Mouse (Mus musculus): ENCODE results near the gene Trub1. TPM values are rescaled to one million over a fixed set of nuclear protein-coding genes. Genes with fewer than 3 reads are reported as not detected.

The Trub1 gene
- total RNA-seq, 4 experiments from 2014 or later, result 18.4 to 23.6 (median 19.3) TPM

- DNase-seq (ENCODE audit: low spot score in 2 of 2), result no peak
Measured at GRCm38 (mm10) chr19:57491030-57491429, 38.3 kb downstream of the Trub1 start.

DNA sequence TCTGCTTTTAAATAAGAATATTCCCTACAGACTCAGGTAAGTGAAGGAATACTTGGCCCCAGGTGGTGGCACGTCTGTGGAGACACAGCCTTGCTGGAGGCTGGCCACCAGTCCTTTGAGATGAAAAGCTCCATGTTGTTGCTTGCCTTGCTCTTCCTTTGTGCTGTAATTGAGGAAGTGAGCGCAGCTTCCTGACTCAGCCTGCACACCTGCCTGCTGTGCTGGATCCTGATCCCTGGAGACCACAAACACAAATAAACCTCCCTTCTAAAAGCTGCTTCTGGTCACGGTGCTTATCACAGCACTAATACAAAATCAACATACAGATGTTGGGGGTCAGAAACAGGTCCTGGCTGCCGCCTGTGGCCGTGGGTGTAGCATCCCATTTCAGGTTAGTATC, 41.3 kb downstream of the Trub1 start:
- no peak for DNase-seq (ENCODE audit: low spot score in 2 of 2)

DNA sequence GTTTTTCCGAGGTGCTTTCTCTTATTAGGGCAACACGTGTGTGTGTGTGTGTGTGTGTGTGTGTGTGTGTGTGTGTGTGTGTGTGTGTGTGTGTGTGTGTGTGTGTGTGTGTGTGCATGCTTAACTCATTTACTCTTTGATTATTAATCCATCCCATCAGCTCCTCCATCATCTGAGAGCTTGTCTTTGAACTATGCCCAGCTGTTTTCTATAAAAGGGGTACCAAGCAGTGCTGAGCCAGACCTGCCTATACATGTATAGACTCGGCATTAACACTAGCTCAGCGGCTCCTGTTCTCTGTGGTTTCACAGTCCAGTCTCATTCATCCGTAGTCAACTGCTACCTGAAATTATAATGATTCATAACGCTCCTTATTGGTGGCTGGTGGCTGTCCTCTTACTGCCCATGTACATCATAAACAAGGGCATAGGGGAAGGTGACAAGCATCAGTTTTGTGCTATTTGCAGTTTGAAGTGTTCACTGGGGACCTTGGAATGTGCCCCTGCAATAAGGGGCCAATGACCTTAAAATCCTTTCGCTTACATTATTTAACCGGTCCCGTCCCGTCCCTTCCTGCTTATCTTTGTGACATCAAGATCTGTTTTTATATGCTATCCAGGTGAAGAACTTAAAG, 45.5 kb downstream of the Trub1 start:
- DNase-seq (ENCODE audit: low spot score in 2 of 2), result no peak

DNA sequence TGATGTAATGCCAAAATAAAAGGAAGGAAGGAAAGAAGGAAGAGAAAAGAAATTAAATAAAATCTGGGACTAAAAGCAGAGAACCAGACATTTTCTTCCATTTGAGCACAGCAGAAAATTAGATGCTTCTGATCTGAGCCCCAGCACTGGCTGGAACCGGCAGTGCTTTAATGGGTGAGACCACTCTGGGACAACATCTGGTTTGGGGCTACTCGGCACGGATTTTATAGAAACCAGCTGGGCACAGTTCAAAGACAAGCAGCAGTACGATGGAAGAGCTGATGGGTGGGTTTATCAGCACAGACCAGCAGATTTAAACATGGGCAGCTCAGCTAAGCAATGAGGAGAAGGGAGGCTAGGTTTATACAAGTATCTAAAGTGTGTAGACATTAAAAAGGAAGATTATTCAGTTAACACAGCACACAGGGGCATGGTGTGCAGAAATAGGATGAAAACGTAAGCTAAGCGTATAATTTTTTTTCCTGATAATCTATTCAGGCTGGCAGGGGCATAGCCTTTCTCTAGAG, 46.2 kb downstream of the Trub1 start:
- no peak for DNase-seq (ENCODE audit: low spot score in 2 of 2)

GRCm38 (mm10) chr19:57500254-57500653, 47.5 kb downstream of the Trub1 start:
- no peak for DNase-seq (ENCODE audit: low spot score in 2 of 2)

DNA sequence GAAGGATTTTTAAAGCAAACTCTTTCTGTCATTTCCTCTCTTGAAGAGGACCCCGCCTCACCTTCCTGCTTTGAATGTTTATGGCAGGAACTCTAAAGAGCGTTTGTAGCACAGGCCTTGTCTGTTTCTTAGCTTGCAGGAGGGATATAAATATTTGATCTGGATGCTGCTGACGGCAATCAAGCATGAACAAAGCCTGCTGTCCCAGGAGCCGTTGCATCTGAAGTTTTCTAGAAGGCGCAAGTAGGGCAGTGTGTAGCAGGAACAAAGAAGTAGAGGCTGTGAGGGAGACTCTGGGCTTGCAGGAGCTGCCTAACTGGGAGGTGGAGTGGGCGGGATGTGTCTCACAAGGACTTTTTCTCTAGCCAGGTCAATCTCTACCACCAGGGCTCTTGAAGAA, 50.4 kb downstream of the Trub1 start:
- no peak for DNase-seq (ENCODE audit: low spot score in 2 of 2)

DNA sequence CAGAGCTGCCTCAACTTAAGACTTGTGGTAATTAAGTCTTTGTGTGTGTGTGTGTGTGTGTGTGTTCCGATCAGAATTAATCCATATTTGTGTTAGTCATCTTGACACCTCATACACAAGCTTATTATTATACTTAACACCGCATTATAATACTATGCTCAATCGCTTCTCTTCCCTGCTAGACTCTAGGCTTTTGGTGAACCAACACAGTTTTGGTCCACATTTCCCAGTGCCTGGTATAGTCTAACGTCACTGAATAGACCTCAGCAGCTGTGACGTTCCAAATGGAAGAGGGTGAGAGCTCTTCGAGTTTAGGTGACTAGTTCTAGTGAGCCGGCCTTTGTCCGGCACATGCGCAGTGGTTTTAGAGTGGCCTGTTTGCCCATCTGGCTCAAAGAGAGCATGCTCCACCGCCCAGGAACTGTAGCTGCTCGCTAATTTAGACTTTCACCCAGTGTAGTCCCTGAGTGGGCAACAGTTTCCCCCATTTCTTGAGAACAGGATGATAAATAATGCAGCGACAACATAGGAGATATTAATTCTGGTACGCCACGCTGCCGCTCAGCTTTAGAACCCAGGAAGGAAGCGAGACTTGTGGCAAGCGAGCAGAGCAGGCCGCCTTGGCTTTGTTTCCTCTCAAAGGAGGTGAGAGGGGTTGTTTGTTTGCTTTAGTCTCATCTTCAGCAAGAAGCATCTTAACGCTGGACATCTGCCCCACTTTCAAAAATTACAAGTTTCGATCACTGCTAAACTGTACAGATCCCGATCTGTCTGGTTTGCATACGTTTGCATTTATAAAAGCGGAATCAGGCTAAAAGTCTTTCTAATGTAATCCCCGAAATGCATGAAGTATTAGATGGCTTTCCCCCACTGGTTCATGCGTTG, 52.6 kb downstream of the Trub1 start:
- DNase-seq (ENCODE audit: low spot score in 2 of 2), result no peak

DNA sequence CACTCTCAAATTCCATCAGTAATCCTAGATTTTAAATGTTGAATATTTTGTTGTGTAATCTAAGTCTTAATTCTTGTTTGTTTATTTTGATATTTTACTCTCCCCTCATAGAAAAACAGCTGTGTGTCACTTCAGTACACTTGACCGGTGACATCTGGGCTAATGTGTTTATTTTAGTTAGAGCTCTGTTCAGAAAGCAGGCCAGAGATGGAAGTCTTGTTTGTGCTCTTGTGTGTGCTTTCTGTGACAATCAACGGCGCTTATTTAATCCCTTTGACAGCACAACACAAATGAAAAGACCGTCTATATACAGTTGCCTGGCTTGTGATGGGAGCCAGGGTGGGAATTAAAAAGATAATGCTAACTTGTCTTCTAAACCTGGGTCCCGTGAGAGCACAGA, 53.9 kb downstream of the Trub1 start:
- no peak for DNase-seq (ENCODE audit: low spot score in 2 of 2)

DNA sequence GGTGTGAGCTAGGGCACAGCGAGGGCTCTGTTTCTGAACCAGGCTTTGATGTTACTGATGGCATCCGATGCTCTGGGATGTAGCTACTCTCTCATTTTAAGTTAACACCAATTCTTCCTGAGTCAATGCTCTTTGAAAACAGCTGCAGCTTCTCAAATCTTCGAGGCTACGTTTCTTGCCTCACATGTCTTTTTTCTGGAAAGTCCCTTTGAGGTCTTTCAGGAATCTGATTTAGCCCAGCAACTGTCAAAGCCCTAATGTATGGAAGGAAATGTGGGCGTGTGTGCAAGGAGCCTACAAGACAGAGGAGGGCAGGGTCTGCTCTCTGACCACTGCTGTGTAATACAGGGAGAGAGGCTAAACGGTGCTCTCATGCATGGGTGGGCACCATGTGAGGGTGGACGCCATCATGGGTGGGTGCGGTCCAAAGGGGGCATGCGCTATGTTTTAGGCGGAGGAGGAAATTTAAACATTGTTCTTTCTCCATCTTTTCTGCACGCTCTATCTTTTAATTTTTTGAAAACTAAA, 55.6 kb downstream of the Trub1 start:
- no peak for DNase-seq (ENCODE audit: low spot score in 2 of 2)

DNA sequence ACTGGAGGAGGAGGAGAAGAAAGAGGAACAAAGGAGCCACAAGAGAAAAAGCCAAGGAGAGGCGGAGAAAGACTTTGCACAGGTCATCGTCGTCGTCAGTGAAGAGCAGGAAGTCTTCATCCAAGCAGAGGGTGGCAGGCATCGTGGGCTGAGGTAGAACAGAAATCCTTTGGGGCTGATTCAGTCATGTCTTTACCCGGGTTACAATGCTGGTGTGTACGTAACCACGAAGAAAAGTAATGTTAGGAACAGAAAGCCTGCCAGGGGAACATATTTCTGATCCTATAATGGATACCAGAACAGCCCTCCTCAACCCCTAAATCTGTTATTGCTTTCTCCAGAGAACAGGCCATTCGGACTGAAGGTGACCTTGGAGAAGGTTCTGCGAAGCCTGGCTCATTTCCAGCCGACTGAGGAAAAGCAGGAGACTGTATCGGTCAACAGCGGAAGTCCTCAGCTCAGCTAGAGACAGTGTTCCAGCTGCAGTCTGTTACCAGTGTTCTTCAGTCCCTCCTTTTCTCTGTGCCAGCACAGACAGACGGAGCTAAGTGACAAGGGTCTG, 57.1 kb downstream of the Trub1 start:
- no peak for DNase-seq (ENCODE audit: low spot score in 2 of 2)

DNA sequence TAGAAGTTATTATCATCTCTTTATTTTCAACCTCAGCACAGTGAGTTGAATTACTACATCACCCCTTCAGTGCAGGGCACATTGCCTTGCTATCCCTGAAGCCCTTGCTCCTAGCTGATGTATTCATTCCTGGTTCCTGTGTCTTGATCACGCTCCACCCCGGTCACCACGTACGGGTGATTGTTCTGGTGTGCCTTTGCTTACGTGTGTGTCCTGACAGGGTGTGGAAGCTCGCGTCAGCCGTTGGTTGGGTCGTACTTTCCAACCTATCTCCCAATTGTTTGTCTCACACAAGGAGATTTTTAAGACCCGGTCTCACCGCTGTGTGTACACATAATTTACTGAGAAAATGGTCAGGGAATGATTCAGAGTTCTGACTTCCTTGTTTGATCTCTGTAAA, 58.1 kb downstream of the Trub1 start:
- DNase-seq (ENCODE audit: low spot score in 2 of 2), result no peak

GRCm38 (mm10) chr19:57513123-57513522, 60.4 kb downstream of the Trub1 start:
- DNase-seq (ENCODE audit: low spot score in 2 of 2), result peak in 1 of 2 experiments; percentile 23

GRCm38 (mm10) chr19:57521721-57522120, 69.0 kb downstream of the Trub1 start:
- no peak for DNase-seq (ENCODE audit: low spot score in 2 of 2)

DNA sequence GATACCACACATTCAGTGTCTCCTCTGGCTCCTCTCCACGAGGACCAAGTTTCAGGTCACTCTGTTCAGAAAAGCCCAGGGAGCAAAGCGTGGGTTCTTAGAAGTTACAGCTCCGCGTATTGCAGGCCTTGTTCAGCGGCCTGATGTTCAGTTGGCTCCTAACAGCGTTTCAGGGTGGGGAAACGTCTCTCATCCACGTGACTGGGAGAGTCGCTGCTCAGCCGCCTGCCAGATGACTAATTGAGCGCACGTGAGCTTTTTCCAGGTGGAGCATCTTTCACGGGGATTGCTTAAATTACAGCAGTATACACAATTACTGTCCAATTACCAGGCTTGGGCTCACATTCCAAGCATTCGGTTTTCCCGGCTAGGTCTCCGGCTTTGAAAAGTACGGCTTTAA, 70.7 kb downstream of the Trub1 start:
- DNase-seq (ENCODE audit: low spot score in 2 of 2), result peak in 1 of 2 experiments; percentile 35

- no peak for DNase-seq (ENCODE audit: low spot score in 2 of 2)
Measured at GRCm38 (mm10) chr19:57525693-57526092, 73.0 kb downstream of the Trub1 start.

DNA sequence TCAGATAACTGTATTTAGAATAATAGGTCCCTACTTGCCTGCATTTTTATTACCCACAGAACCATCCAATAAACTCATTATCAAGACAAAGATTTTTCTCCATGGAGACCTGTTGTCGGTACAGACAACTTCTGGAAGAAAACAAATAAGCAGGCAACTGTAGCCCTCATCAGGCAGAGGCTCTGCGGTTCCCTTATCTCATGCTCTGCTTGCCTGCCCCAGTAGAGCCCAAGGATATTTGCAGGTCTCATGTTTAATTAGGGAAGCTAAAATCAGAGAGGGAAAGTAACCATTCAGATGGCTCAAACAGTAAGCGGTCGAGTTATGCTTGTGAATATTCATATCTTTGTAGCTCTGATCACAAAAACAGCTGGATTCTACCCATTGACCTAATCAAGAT, 77.5 kb downstream of the Trub1 start:
- DNase-seq (ENCODE audit: low spot score in 2 of 2), result no peak

- no peak for DNase-seq (ENCODE audit: low spot score in 2 of 2)
Measured at GRCm38 (mm10) chr19:57534262-57534661, 81.5 kb downstream of the Trub1 start.

- no peak for DNase-seq (ENCODE audit: low spot score in 2 of 2)
Measured at GRCm38 (mm10) chr19:57536512-57536911, 83.8 kb downstream of the Trub1 start.

DNA sequence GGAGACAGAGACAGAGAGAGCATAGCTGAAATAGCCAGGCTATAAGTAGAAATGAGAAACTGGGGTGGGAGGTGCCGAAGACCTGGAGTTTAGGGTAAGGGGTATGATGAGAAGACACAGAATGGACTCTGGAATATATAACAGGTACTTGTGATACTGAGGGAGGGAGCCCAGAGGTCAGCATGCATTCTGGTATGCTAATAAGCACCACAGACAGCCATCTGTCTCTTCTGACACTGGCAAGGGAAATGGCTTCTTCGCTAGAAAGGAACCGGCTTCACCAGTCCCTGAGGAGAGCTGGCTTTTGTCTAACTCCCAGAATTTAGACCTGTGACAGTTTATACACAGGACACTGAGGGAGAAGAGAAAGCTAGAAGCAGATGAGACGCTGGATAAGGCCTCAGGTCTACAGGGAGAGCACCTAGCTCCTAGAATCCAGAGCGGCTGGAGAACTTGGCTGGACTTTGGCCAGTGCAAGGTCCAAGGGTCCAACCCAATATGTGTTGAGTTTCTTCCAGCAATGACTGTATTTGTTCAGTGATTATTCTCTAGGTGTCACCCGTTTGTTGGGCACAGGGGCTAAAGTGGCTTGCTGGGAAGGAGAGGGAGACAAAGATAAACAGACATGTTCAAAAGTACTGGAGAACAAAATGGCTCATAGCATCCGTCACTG, 84.9 kb downstream of the Trub1 start:
- no peak for DNase-seq (ENCODE audit: low spot score in 2 of 2)

GRCm38 (mm10) chr19:57540118-57540517, 87.4 kb downstream of the Trub1 start:
- no peak for DNase-seq (ENCODE audit: low spot score in 2 of 2)

All from left cerebral cortex, adult 8-10 months (tissue).